Mouse (Mus musculus): ENCODE data around the gene Crocc2. TPM values are rescaled to one million over a fixed set of nuclear protein-coding genes. Genes with fewer than 3 reads are reported as not detected.

Gene Crocc2
- polyA plus RNA-seq, 1 experiment from 2014 or later, result 0.23 TPM

- WGBS, result 73% methylated on average over 7 of the region's 7 CpGs
- Histone ChIP-seq H3K36me3 (ENCODE audit: control insufficient read depth, insufficient read depth, low read length) (peaks cover 3% of the 10 kb centered on the region; the same call in 1 of the 2 replicates), H3K4me1 (ENCODE audit: control insufficient read depth, insufficient read depth, low read length) (no peaks in the 10 kb centered on the region), H3K9ac (replicated peaks; ENCODE audit: low read depth, low read length) (no peak overlapping the region), H3K4me2 (replicated peaks; ENCODE audit: low read depth, low read length) (no peak overlapping the region), H3K4me3 (ENCODE audit: low read depth, low read length) (no peak overlapping the region), H3K27me3 (ENCODE audit: control insufficient read depth, insufficient read depth, low read length) (no peaks in the 10 kb centered on the region), H3K9me3 (ENCODE audit: control insufficient read depth, low read depth, low read length) (no peaks in the 10 kb centered on the region), H3K27ac (ENCODE audit: low read length) (no peak overlapping the region)
- ATAC-seq (ENCODE audit: insufficient number of reproducible peaks, insufficient read depth, low FRiP score, low read depth), result no peak
Observed at GRCm38 (mm10) chr1:93277041-93277440, 108.5 kb downstream of the Crocc2 start.

Small RNA genes within 50 kb of the gene (microRNA-seq; reads per million reads assigned to microRNA genes)
- not detected for gene Mir6901

Other genes starting within 250 kb of the Crocc2 start
- gene Capn10, start 234.3 kb upstream of the Crocc2 start, polyA plus RNA-seq (2014; fragmentation: Nextera tagmentation; extraction: Ambion mirVana), result 28.3 and 30.4 TPM in 2 replicates
- 7.7 and 9.5 TPM in 2 replicates for gene Gpr35, start 217.9 kb upstream of the Crocc2 start, polyA plus RNA-seq (2014; fragmentation: Nextera tagmentation; extraction: Ambion mirVana)
- not detected in 2 replicates for gene Aqp12, start 162.4 kb upstream of the Crocc2 start, polyA plus RNA-seq (2014; fragmentation: Nextera tagmentation; extraction: Ambion mirVana)
- 18.7 and 23.2 TPM in 2 replicates for gene Kif1a, start 66.8 kb upstream of the Crocc2 start, polyA plus RNA-seq (2014; fragmentation: Nextera tagmentation; extraction: Ambion mirVana)
- not detected in 2 replicates for gene Agxt, start 33.5 kb upstream of the Crocc2 start, polyA plus RNA-seq (2014; fragmentation: Nextera tagmentation; extraction: Ambion mirVana)
- gene 2310007B03Rik, start 7.8 kb upstream of the Crocc2 start, polyA plus RNA-seq (2014; fragmentation: Nextera tagmentation; extraction: Ambion mirVana), result 2.6 TPM in 2 replicates
- gene Sned1, start 67.1 kb downstream of the Crocc2 start, polyA plus RNA-seq (2014; fragmentation: Nextera tagmentation; extraction: Ambion mirVana), result 4.8 and 8.6 TPM in 2 replicates
- 28.6 and 31.3 TPM in 2 replicates for gene Mterf4, start 137.2 kb downstream of the Crocc2 start, polyA plus RNA-seq (2014; fragmentation: Nextera tagmentation; extraction: Ambion mirVana)
- 59.5 and 63.1 TPM in 2 replicates for gene Ppp1r7, start 174.1 kb downstream of the Crocc2 start, polyA plus RNA-seq (2014; fragmentation: Nextera tagmentation; extraction: Ambion mirVana)
- gene Pask, start 174.8 kb downstream of the Crocc2 start, polyA plus RNA-seq (2014; fragmentation: Nextera tagmentation; extraction: Ambion mirVana), result 13.7 and 16.4 TPM in 2 replicates
- 0.77 and 0.81 TPM in 2 replicates for gene Ano7, start 205.2 kb downstream of the Crocc2 start, polyA plus RNA-seq (2014; fragmentation: Nextera tagmentation; extraction: Ambion mirVana)